Mouse (Mus musculus): ENCODE measurements at regions not wholly inside any gene's neighbourhood (a gene's known extent, or its start where the extent isn't known, plus 50 kb on each side); places are given as distances from the start of the nearest gene placed in this dataset.

DNA sequence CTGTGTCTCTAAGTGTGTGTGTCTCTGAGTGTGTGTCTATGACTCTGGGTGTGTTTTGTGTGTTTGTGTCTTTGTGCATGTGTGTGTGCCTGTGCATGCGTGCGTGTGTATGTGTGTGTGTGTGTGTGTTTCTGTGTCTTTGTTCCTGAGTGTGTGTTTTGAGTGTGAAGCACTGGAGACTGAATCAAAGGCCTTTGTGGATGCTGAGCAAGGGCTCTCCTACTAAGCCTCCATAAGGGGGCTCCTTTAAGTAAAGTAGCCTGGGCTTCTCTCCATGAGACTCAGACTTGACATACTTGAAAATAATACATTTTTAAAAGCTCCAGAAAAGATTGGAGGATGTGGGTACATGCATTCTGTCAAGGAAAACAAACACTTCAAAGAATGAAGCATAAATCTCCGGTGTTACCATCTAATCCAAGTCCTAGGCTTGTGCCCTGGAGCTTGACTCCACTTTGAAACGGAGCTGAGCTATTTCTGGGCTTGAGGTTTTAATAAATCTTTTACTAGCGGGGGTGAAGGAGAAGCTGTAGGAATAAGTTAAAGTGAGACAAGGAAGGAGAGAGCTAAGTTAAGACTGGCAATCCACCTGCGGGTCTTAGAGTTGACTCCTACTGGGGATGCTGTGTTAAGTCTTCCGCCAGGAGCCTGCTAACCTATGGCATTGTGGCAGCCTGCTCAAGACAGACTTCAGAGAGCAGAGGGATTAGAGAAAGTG is 73.8 kb upstream of the Il15 start:
- DNase-seq, result no peak
- intact Hi-C loops (cut with DNase I), result no loop called here

DNA sequence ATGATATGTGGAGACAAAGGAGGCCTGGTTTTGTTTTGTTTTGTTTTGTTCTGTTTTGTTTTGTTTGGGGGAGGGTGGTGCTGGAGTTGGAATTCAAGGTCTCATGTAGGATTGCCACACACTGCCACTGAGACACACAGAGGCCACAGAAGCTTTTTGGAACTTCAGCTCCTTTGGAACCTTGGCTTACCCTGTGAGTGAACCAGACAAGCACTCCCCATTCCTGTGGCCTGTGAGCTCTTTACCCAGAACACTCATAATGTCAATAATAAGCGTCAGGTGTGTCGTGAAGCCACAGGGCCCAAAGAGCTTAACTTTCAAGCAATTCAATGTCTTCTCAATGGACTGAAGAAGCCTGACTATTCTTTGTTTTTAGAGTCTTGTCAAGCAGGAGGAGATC is 70.2 kb upstream of the Il15 start:
- no peak for DNase-seq
- intact Hi-C loops (cut with DNase I), result no loop called here

DNA sequence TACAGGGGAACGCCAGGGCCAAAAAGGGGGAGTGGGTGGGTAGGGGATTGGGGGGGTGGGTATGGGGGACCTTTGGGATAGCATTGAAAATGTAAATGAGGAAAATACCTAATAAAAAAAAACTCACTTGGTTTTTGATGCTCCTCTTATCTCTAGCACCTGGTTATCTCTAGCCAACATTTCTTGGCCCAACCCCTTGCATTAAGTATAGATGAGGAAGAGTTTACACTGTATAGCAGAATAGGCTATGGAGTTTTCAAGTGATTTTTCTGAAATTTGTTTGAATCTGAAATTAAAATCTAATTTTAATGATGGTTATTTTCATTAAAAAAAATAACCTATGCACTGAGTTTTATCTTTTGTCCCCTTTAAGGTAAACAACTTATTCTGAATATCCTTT is 68.8 kb upstream of the Il15 start:
- intact Hi-C loops (cut with DNase I), result no loop called here
- no peak for DNase-seq

DNA sequence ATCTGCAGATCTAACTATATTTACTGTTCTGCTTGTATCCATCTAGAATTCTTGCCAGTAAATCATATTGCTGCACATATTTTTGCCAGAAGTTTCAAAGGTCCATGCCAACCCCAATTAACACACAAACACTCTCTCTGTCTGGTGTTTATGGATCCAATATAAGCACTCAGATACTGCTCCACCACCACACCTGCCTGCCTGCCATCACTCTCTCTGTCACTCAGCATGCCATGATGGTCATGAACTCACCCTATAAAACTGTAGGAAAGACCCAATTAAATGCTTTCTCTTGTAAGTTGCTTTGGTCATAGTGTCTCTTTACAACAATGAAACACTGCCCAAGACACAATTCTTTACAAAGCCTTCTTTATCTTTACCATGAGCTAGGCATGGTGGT is 66.8 kb upstream of the Il15 start:
- no peak for DNase-seq
- intact Hi-C loops (cut with DNase I), result no loop called here

DNA sequence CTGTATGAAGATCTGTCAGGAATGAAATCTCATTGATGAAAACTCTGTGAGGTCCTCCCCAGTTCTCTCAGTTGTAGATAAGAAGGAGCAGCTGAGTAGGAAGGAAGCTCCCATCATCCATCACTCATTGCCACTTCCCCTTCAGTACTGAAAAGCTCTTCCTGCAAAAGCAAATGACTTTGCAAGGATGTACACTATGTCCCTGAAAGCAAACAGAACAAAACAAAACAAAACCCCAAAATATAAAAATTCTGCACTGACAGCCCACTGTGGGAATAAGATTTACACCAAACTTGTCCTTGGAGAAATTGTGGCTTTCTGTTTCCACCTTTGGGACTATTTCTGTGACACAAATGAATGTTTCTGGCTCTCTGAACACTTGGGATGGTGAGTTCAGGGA is 59.8 kb upstream of the Il15 start:
- intact Hi-C loops (cut with DNase I), result no loop called here
- DNase-seq, result no peak

DNA sequence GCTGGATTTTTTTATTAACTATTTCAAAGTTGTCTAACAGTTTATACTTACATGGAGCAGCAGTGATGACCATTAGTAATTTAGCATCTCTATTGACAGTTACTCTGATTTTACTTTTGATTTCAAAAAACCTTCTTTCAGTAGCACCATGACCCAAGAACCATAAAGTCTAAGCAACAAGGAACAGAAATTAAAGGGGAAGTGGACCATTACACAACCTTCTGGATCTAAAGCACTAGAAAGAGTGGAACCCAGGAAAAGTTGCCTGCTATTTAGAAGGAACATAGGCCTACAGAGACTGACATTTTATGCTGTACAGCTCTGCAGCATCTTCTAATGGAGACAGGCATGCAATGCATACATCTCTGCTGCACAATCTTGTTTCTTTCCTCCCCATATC is 56.0 kb upstream of the Il15 start:
- DNase-seq, result no peak
- intact Hi-C loops (cut with DNase I), result no loop called here

DNA sequence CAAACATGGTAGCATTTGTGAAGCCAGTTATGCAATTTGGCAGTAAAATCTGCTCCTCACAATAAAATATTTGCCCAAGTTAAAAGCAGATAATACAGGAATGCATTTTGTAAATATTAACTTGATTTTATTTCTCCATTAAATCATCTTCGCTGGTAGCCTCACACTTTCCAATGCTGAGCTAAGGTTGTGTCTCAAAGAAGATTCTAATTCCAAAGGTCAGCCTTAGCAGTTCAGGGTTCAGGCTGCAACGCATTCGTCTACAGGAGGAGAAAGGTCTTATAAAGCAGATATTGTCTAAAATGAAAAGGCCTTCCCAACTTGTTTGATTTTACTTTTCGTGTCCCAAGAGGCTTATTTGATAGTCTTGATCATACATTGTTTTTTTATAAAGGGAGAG is 51.0 kb upstream of the Il15 start:
- DNase-seq, result no peak
- intact Hi-C loops (cut with DNase I), result no loop called here
